Mouse (Mus musculus) intestine, embryonic 15.5 days (tissue): Measurements from ENCODE around the gene Zc3h12d. TPM values are rescaled to one million over a fixed set of nuclear protein-coding genes. Genes with fewer than 3 reads are reported as not detected.

ENCODE experiments used
- ATAC-seq: fragments of 200-750 bp; cut with Nextera tagmentation; 2 replicates; pipeline ENCODE4 v1.8.0; 2017; ENCODE audit warnings: moderate TSS enrichment, moderate library complexity
- H3K27ac ChIP-seq: fragments of 300-500 bp; sonication (generic); 2 replicates; pipeline ENCODE4 v1.5.1; 2015; ENCODE audit warnings: mild to moderate bottlenecking, inconsistent platforms
- H3K27me3 ChIP-seq: fragments of 300-500 bp; sonication (generic); replicated peaks from 2 replicates; pipeline ENCODE4 v1.6.1; 2015; ENCODE audit warnings: inconsistent platforms
- H3K36me3 ChIP-seq: fragments of 300-500 bp; sonication (generic); 2 replicates; pipeline ENCODE4 v1.6.1; 2015; ENCODE audit warnings: inconsistent platforms
- H3K4me1 ChIP-seq: fragments of 300-500 bp; sonication (generic); replicated peaks from 2 replicates; pipeline ENCODE4 v1.6.1; 2015; ENCODE audit warnings: inconsistent platforms
- H3K4me2 ChIP-seq: fragments of 300-500 bp; sonication (generic); replicated peaks from 2 replicates; pipeline ENCODE4 v1.6.1; 2015; ENCODE audit warnings: mild to moderate bottlenecking, inconsistent platforms
- H3K4me3 ChIP-seq: fragments of 300-500 bp; sonication (generic); replicated peaks from 2 replicates; pipeline ENCODE4 v1.5.1; 2015; ENCODE audit warnings: inconsistent platforms
- H3K9ac ChIP-seq: fragments of 300-500 bp; sonication (generic); 2 replicates; pipeline ENCODE4 v1.6.1; 2015; ENCODE audit warnings: inconsistent platforms
- H3K9me3 ChIP-seq: fragments of 300-500 bp; sonication (generic); 2 replicates; pipeline ENCODE4 v1.6.1; 2016; ENCODE audit warnings: inconsistent platforms
- WGBS: fragments of 180-500 bp; shearing (Covaris S2); methylation state at CpG from one replicate; pipeline ENCODE4 v1.1.7; 2015; 5-methylcytosine and 5-hydroxymethylcytosine counted together
- polyA plus RNA-seq: library from polyadenylated mRNA; unstranded; fragments of >200 nt; fragmentation: Nextera tagmentation; extraction: Ambion mirVana; gene quantifications from 2 replicates; pipeline ENCODE4 v1.2.1, GENCODE M21; 2015

Gene Zc3h12d
- polyA plus RNA-seq: 0.49 and 0.53 TPM in 2 replicates

DNA sequence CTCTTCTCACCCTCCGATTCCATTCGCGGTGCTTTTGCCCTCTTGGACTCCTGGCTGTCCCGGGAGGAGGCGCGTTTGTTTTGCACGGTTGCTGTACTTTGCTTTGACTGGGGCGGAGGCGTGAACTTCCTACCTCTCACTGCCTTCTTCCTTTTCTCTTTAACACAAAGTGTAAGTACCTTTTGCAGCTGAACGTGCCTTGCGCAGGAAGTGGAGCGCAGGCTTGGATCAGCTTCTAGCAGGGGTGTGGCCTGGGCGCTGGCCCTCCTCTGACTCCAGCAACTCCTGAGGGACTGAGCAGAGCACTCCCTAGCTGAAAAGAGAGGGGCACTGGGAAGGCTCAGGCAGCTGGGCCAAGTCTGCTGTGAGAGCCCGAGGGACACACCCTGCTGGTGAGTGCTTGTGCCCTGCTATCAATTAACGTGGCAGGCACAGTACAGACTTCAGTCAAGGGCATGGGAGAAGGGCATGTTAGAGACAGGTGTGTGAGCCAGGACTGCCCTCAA is at the start of gene Zc3h12d:
TSS of gene Zc3h12d (plus strand) at position 300 of the 506 bp plus-strand sequence.
- H3K4me1 ChIP-seq: peaks cover 3% of the 10 kb centered on the region
- peak; percentile 97 for ATAC-seq
- peak within 1 kb of the TSS; percentile 23 for H3K4me3 ChIP-seq
- no peaks in the 10 kb centered on the region for H3K27me3 ChIP-seq
- peak within 1 kb of the TSS; percentile 60 for H3K4me2 ChIP-seq
- H3K9me3 ChIP-seq: no peaks in the 10 kb centered on the region
- H3K9ac ChIP-seq: peak within 1 kb of the TSS; percentile 24; the same call in 1 of the 2 replicates
- WGBS: 2% methylated on average over 15 of the region's 15 CpGs
- H3K27ac ChIP-seq: peak within 1 kb of the TSS; percentile 63
- H3K36me3 ChIP-seq: no peaks in the 10 kb centered on the region

DNA sequence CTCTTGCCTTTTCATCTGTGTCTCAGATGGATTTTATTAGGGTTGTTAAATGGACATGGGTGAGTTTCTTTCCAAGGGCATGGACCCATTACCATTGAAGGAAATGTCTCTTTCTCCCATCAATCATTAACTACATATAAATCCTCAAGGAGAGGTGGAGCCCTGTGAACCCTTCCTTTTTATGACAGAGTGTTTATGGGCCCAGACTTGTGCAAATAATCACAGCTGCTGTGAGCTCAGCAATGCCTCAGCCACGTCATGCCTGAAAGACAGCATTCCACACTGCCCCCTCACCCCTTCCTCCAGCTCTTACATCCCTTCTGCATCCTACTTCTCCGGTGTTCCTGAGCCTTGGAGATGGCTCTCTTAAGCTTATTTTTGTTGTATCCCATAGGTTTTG is 45.0 kb upstream of the Zc3h12d start:
- 22% methylated on average over 2 of the region's 2 CpGs for WGBS
- ATAC-seq: peak; percentile 95

DNA sequence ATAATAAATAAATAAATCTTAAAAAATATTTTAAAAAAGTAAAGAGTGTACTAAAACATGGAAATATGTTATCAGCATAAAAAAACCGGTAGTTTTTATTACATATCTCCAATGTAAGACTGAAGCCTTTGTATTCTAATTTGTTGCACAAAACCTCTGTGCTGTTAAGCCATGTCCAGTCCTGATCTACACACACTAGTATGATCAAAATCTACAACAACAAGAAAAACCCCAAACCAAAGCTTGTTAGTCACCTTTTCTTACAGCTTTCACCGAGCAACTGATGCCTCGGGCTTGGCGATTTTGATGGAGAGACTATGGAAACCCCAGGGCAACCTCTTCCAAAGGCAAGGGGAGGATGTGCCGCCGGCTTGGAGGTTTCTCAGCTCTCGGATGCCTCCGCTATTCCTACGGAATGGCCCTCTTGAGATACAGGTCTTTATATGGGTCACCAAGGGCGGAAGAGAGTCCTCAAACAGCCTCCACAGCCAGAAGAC is 40.0 kb upstream of the Zc3h12d start:
- peaks cover 13% of the 10 kb centered on the region for H3K36me3 ChIP-seq
- peak overlapping the region; percentile 51 for H3K4me2 ChIP-seq
- H3K9ac ChIP-seq: peak overlapping the region; percentile 85
- peak overlapping the region; percentile 71 for H3K4me3 ChIP-seq
- ATAC-seq: peak; percentile 73
- H3K27me3 ChIP-seq: no peaks in the 10 kb centered on the region
- H3K9me3 ChIP-seq: no peaks in the 10 kb centered on the region
- H3K4me1 ChIP-seq: peaks cover 7% of the 10 kb centered on the region
- WGBS: under 1% methylated on average over 10 of the region's 10 CpGs
- 0 out of 2 replicates have a peak overlapping the region, but pooled peaks have one; percentile 28 for H3K27ac ChIP-seq

More for the DNA sequence above, 45.0 kb upstream of the Zc3h12d start:
- 0 out of 2 replicates have a peak, but pooled peaks cover 3% of the 10 kb centered on the region for H3K4me1 ChIP-seq
- no peak overlapping the region for H3K4me3 ChIP-seq
- H3K36me3 ChIP-seq: peaks cover 4% of the 10 kb centered on the region
- no peak overlapping the region for H3K27ac ChIP-seq
- no peak overlapping the region for H3K4me2 ChIP-seq
- H3K9ac ChIP-seq: no peak overlapping the region
- H3K9me3 ChIP-seq: no peaks in the 10 kb centered on the region
- no peaks in the 10 kb centered on the region for H3K27me3 ChIP-seq

DNA sequence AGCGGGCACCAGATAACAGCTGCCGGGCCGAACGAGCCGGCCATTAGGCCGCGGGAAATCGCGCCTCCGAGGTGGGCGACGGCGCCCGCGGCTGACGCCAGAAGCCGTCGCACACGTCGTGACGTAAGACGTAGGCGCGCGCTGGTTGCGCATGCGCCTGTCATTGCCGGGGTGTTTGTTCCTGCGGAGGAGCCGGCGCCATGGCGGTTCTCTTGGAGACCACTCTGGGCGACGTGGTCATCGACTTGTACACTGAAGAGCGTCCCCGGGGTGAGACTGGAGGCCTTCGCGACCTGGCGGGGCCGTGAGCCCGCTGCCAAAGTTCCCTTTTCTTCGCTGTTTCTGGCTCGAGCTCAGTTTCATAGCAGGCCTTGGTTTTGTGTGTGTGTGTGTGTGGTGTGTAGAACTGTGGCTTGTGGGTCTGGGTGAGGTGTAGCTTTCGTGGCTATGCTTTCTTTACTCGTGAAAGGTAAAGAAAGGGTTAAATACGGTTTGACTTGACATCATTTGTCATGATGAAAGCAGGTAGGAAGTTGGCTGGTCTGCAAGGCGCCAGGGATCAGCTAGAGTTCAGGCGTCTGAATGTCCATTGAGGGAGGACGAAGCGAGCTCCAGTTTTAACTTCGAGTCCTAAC is 39.4 kb upstream of the Zc3h12d start, which contains the start of the genes Ginm1 and Ppil4:
TSS of gene Ginm1 (minus strand) at position 74 of the 635 bp plus-strand sequence.
TSS of gene Ppil4 (plus strand) at position 141 of the 635 bp plus-strand sequence.
- under 1% methylated on average over 52 of the region's 52 CpGs for WGBS
- Histone ChIP-seq H3K4me3 (peak within 1 kb of the TSS; percentile 71), H3K4me1 (peaks cover 7% of the 10 kb centered on the region), H3K27me3 (no peaks in the 10 kb centered on the region), H3K27ac (peak within 1 kb of the TSS; percentile 28; the same call in 1 of the 2 replicates), H3K4me2 (peak within 1 kb of the TSS; percentile 72), H3K9me3 (no peaks in the 10 kb centered on the region), H3K9ac (peak within 1 kb of the TSS; percentile 85), H3K36me3 (peaks cover 16% of the 10 kb centered on the region)
- ATAC-seq: peak; percentile 96

DNA sequence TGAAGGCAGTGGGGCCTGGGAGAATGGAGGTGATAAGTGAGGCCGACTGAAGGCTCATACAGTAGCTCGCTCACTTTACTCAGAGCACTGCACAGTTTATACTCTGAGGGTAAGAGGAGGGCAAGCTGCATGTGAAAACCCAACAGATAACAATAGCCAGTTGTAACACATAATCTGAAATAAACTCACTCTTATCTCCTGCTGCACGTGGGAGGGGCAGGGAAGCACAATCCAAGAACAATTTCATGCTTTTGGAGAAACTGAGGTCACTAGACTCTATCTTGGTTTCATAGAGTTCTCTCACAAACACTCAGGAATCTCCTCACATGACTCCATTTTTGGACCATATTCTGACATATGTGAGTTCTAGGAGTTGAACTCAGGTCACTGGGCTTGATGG is 31.0 kb upstream of the Zc3h12d start:
- no peaks in the 10 kb centered on the region for H3K4me1 ChIP-seq
- H3K4me2 ChIP-seq: no peak overlapping the region
- no peak for ATAC-seq
- no peak overlapping the region for H3K9ac ChIP-seq
- no peak overlapping the region for H3K27ac ChIP-seq
- no peaks in the 10 kb centered on the region for H3K27me3 ChIP-seq
- H3K4me3 ChIP-seq: no peak overlapping the region
- 86% methylated on average over 3 of the region's 3 CpGs for WGBS
- H3K36me3 ChIP-seq: peaks cover 22% of the 10 kb centered on the region
- no peaks in the 10 kb centered on the region for H3K9me3 ChIP-seq

DNA sequence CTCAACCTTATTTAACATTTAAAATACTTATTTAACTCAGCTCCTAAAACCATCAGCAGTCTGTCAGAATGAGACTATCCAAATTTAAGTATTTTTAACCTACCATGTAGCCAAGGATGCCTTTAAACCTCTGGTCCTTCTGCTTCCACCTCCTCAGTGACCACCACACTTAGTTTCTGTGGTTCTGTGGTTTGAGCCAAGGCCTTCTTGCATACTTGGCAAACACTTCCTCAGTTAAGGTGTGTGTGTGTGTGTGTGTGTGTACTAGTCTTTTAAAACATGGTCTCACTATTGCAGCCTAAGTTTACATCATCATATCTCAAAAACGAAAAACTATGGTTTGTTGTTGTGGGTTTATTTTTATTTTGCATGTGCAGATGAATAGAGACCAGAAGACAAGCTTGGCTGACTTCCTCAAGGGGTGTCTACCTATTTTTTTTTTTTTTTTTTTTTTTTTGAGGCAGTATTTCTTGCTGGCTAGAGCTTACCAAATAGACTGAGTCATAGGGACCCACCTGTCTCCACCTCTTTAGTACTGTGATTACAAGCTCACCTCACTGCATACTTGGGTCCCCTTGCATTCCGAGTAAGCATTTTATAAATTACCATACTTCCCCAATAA is 29.6 kb upstream of the Zc3h12d start:
- H3K27me3 ChIP-seq: no peaks in the 10 kb centered on the region
- WGBS: 90% methylated on average over 2 of the region's 2 CpGs
- H3K4me1 ChIP-seq: no peaks in the 10 kb centered on the region
- no peaks in the 10 kb centered on the region for H3K9me3 ChIP-seq
- peaks cover 14% of the 10 kb centered on the region for H3K36me3 ChIP-seq
- no peak overlapping the region for H3K4me2 ChIP-seq
- ATAC-seq: no peak
- no peak overlapping the region for H3K27ac ChIP-seq
- H3K4me3 ChIP-seq: no peak overlapping the region
- no peak overlapping the region for H3K9ac ChIP-seq

DNA sequence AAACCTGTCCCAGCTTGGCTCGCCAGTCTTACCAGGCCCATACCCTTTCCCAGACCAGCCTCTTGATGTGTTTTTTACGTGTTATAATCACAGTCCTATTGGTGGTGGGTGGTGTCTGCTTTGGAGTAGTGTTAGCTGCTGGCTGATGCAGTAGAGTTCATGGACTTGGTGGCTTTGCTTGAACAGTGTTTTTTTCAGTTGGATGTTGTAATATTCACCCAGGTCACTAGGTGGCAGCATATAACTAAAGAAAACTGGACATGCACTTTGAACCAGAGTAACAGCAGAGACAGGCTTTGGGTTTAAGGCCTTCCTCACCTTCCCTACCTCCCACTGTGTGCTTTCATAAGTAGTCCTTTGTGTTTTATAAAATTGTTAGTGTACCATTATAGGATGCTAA is 22.3 kb upstream of the Zc3h12d start:
- Histone ChIP-seq H3K4me2 (no peak overlapping the region), H3K36me3 (peaks cover 18% of the 10 kb centered on the region), H3K4me3 (no peak overlapping the region), H3K4me1 (no peaks in the 10 kb centered on the region), H3K27me3 (no peaks in the 10 kb centered on the region), H3K27ac (no peak overlapping the region), H3K9me3 (no peaks in the 10 kb centered on the region), H3K9ac (no peak overlapping the region)
- 57% methylated on average over 2 of the region's 2 CpGs for WGBS
- peak; percentile 58 for ATAC-seq

DNA sequence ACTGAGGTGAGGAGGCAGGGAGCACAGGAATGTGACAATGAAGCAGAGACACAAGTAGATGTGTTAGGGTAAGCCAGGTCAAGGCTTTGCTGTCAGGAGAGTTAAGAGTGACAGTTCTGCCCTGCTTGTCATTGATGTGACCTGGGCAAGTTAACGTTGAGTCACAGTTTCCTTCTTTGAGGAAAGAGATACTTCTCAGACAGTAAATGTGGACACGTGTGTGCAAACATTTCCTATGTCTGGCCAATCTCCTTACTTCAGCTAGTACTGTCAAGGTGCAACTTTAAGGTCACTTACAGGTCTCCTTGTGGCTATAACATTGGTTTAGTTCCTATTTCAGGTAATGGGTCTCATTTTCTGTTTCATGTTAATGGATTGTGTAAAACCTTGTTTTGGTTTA is 15.8 kb upstream of the Zc3h12d start:
- Histone ChIP-seq H3K27ac (no peak overlapping the region), H3K9ac (no peak overlapping the region), H3K4me3 (no peak overlapping the region), H3K4me2 (no peak overlapping the region), H3K4me1 (no peaks in the 10 kb centered on the region), H3K27me3 (no peaks in the 10 kb centered on the region), H3K36me3 (peaks cover 6% of the 10 kb centered on the region; the same call in 1 of the 2 replicates), H3K9me3 (no peaks in the 10 kb centered on the region)
- WGBS: 89% methylated on average over 2 of the region's 2 CpGs
- ATAC-seq: no peak

DNA sequence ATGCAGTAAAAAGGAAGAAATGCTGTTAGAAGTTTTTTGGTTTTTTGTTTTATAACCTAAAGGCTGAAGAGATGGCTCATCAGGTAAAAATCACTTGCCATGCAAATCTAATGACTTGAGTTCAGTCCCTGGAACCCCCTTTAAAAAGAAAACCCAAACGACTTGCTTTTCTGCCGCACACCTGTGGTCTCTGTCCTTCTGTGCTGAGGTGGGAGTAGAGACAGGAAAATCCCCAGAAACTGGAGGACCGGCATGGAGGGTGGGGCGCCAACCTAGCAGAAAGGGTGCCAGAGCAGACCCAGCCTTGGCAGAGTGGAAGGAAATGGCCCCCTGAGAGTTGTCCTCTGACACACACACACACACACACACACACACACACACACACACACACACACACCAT is 13.6 kb upstream of the Zc3h12d start:
- Histone ChIP-seq H3K36me3 (peaks cover 8% of the 10 kb centered on the region; the same call in 1 of the 2 replicates), H3K4me3 (no peak overlapping the region), H3K27me3 (no peaks in the 10 kb centered on the region), H3K9me3 (no peaks in the 10 kb centered on the region), H3K4me1 (no peaks in the 10 kb centered on the region), H3K9ac (no peak overlapping the region), H3K4me2 (no peak overlapping the region), H3K27ac (no peak overlapping the region)
- ATAC-seq: no peak
- WGBS: 88% methylated on average over 4 of the region's 4 CpGs

DNA sequence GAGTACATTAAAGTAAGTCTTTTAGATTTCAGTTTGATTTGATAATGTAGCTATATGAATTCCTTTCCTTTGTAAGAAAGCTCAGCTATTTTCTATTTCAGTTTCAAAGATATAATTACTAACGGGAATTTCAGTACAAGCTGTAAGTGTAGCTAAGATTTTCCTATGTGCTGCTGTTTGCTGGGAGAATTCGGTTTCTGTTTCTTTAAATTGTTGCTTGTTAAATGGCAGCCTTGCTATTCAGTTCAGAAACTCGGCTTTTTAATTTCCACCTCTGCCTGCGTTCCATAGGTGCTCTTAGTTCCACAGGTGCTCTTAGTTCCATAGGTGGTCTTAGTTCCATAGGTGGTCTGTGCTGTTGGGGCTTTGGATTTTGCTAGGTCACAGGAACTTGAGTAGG is 13.1 kb upstream of the Zc3h12d start:
- no peak overlapping the region for H3K9ac ChIP-seq
- no peaks in the 10 kb centered on the region for H3K4me1 ChIP-seq
- H3K4me2 ChIP-seq: no peak overlapping the region
- no peak for ATAC-seq
- no peak overlapping the region for H3K27ac ChIP-seq
- H3K9me3 ChIP-seq: no peaks in the 10 kb centered on the region
- 90% methylated on average over 4 of the region's 4 CpGs for WGBS
- H3K36me3 ChIP-seq: peaks cover 8% of the 10 kb centered on the region; the same call in 1 of the 2 replicates
- H3K4me3 ChIP-seq: no peak overlapping the region
- H3K27me3 ChIP-seq: no peaks in the 10 kb centered on the region

DNA sequence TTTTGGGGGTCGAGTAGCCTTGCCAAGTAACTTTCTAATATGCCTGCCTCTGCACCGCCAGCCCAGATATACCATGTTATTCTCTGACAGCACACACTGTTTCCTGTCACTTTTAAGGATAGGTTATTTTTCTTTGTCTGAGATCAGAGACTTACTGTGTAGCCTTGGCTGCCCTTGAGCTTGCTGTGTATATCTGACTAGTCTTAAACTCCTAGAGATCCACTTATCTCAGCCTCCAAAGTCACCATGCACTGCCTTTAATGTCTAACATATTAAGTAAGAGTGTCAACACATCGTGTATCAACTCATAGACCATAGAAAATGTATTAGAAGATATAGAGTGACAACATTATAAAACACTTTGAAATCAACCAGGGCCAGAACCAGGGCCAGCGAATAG is 12.7 kb upstream of the Zc3h12d start:
- Histone ChIP-seq H3K9me3 (no peaks in the 10 kb centered on the region), H3K9ac (no peak overlapping the region), H3K27me3 (no peaks in the 10 kb centered on the region), H3K4me2 (no peak overlapping the region), H3K4me3 (no peak overlapping the region), H3K36me3 (peaks cover 5% of the 10 kb centered on the region; the same call in 1 of the 2 replicates), H3K4me1 (no peaks in the 10 kb centered on the region), H3K27ac (no peak overlapping the region)
- WGBS: 84% methylated on average over 4 of the region's 4 CpGs
- ATAC-seq: no peak

DNA sequence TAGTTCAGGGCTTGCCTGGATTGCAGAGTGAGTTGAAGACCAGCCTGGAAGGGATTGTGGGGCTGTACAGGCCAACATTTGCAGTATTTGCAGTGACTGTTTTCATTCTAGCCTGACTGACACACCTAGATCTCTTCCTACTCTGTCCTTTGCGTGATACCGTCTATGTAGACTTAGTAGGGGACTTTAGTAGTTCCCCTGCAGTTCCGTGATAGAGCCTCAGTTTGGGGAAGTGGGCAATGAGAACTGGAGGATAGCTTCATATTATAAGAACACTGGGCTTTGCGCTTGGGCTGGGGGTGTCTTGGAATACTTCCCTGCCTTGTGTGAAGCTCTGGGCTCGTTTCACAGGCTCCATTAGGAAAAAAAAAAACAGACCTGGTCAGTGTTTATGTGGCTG is 12.1 kb upstream of the Zc3h12d start:
- no peak overlapping the region for H3K9ac ChIP-seq
- no peak overlapping the region for H3K4me3 ChIP-seq
- no peak for ATAC-seq
- no peaks in the 10 kb centered on the region for H3K4me1 ChIP-seq
- 85% methylated on average over 5 of the region's 5 CpGs for WGBS
- no peaks in the 10 kb centered on the region for H3K9me3 ChIP-seq
- H3K27ac ChIP-seq: no peak overlapping the region
- H3K36me3 ChIP-seq: peaks cover 5% of the 10 kb centered on the region; the same call in 1 of the 2 replicates
- no peaks in the 10 kb centered on the region for H3K27me3 ChIP-seq
- no peak overlapping the region for H3K4me2 ChIP-seq
